In the genomic region with DNA sequence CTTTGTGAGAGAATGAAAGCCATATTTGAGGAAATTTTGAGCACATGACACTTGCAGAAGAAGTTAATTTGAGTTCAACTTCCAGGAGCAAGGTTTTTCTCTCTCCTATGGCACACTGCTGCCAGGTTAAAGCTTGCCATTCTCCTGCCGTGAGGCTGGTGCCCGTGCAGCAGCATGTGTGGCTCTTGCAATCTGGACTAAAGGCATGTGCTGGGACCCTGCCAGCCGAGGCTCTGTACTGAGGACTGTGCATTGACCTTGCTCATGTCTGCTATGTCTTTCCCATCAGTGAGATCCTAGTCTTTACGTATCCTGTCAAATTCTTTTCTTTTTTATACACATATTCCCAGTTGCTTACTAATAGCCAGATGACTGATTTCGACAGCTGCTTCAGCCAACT, we compare ENCODE assay signal across 24 mouse cellular contexts.
DNase-seq lines count a peak whose midpoint lies in the region; ATAC-seq and TF ChIP-seq lines count a peak whose summit lies in the region.
"Had no signal": no experiment of that assay in that cellular context is flagged by ENCODE, and none has a peak within 500 bp of the region (broad histone marks: within the 10 kb centered on the region; RNA-seq: fewer than 3 reads in every experiment).

No protein-coding gene starts in this region.

- no peak overlapping the region for H3K9ac ChIP-seq in heart, embryonic 12.5 days
- no peak overlapping the region for H3K9ac ChIP-seq in limb, embryonic 14.5 days (ENCODE audit: low read depth, low read length, severe bottlenecking)
- H3K9ac ChIP-seq: hindbrain, embryonic 15.5 days; kidney, embryonic 15.5 days; limb, embryonic 13.5 days; liver, embryonic 12.5 days; liver, postnatal 0 days; midbrain, embryonic 13.5 days; neural tube, embryonic 15.5 days had no signal

- WGBS in heart, embryonic 12.5 days, result 66% methylated on average over 5 of the region's 5 CpGs
- WGBS in limb, embryonic 14.5 days, result 65% methylated on average over 5 of the region's 5 CpGs
- WGBS in limb, embryonic 10.5 days, result 92% methylated on average over 5 of the region's 5 CpGs

- no peak overlapping the region for H3K4me2 ChIP-seq in heart, embryonic 12.5 days
- H3K4me2 ChIP-seq in limb, embryonic 14.5 days (replicated peaks; ENCODE audit: low read depth, low read length, severe bottlenecking), result no peak overlapping the region
- H3K4me2 ChIP-seq: hindbrain, embryonic 15.5 days; kidney, embryonic 15.5 days; limb, embryonic 13.5 days; liver, embryonic 12.5 days; midbrain, embryonic 13.5 days; neural tube, embryonic 15.5 days had no signal

- H3K27me3 ChIP-seq in heart, embryonic 12.5 days (replicated peaks), result peaks cover 8% of the 10 kb centered on the region; the same call in 1 of the 2 replicates
- no peaks in the 10 kb centered on the region; the same call in 1 of the 2 replicates for H3K27me3 ChIP-seq in limb, embryonic 14.5 days (ENCODE audit: control insufficient read depth, insufficient read depth, low read length)
- no peaks in the 10 kb centered on the region for H3K27me3 ChIP-seq in limb, embryonic 10.5 days (ENCODE audit: low read depth, poor library complexity, severe bottlenecking)
- H3K27me3 ChIP-seq: hindbrain, embryonic 15.5 days; liver, embryonic 12.5 days; midbrain, embryonic 13.5 days; neural tube, embryonic 15.5 days had no signal

- DNase-seq in cerebellum, postnatal 36 days, result peak; percentile 13 to 20
- DNase-seq in cerebellum, adult 18-20 months, result no peak
- peak; percentile 8 for DNase-seq in heart, postnatal 4 days
- peak; percentile 3 for DNase-seq in limb, embryonic 14.5 days (ENCODE audit: low spot score)
- no peak for DNase-seq in limb, embryonic 10.5 days (ENCODE audit: low spot score)
- DNase-seq: adrenal gland, postnatal 14 days; cerebellum, adult 11 months; gastrocnemius, postnatal 14 days; kidney, adult 18-20 months; kidney, postnatal 25 days; liver, postnatal 0 days; retina, postnatal 1 day; right cerebral cortex, postnatal 14 days; thymus, postnatal 4 days had no signal

- TF ChIP-seq POLR2A in limb, embryonic 14.5 days (IDR thresholded peaks at IDR 0.05; ENCODE audit: borderline replicate concordance, extremely low read depth, insufficient read depth, insufficient read length), result no peak

- H3K4me1 ChIP-seq in heart, embryonic 12.5 days (replicated peaks), result peaks cover 17% of the 10 kb centered on the region
- peaks cover 5% of the 10 kb centered on the region; the same call in 1 of the 2 replicates for H3K4me1 ChIP-seq in limb, embryonic 14.5 days (ENCODE audit: control insufficient read depth, insufficient read depth, low read length)
- 0 out of 2 replicates have a peak, but pooled peaks cover 5% of the 10 kb centered on the region for H3K4me1 ChIP-seq in limb, embryonic 10.5 days
- H3K4me1 ChIP-seq: liver, embryonic 12.5 days had no signal

- H3K36me3 ChIP-seq in heart, embryonic 12.5 days, result no peaks in the 10 kb centered on the region
- no peaks in the 10 kb centered on the region for H3K36me3 ChIP-seq in limb, embryonic 14.5 days (ENCODE audit: control insufficient read depth, insufficient read depth, low read length)
- no peaks in the 10 kb centered on the region for H3K36me3 ChIP-seq in limb, embryonic 10.5 days
- H3K36me3 ChIP-seq: hindbrain, embryonic 15.5 days; kidney, embryonic 15.5 days; limb, embryonic 13.5 days; liver, embryonic 12.5 days; midbrain, embryonic 13.5 days; neural tube, embryonic 15.5 days had no signal

- no peak overlapping the region for H3K4me3 ChIP-seq in heart, embryonic 12.5 days
- no peak overlapping the region for H3K4me3 ChIP-seq in limb, embryonic 14.5 days (replicated peaks; ENCODE audit: low read length)
- H3K4me3 ChIP-seq in limb, embryonic 10.5 days, result no peak overlapping the region
- H3K4me3 ChIP-seq: hindbrain, embryonic 15.5 days; kidney, embryonic 15.5 days; limb, embryonic 13.5 days; liver, embryonic 12.5 days; midbrain, embryonic 13.5 days; neural tube, embryonic 15.5 days had no signal

- H3K27ac ChIP-seq in heart, embryonic 12.5 days (ENCODE audit: poor library complexity, severe bottlenecking), result no peak overlapping the region
- no peak overlapping the region for H3K27ac ChIP-seq in limb, embryonic 14.5 days (replicated peaks; ENCODE audit: low read depth, low read length)
- no peak overlapping the region for H3K27ac ChIP-seq in limb, embryonic 10.5 days
- H3K27ac ChIP-seq: hindbrain, embryonic 15.5 days; kidney, embryonic 15.5 days; limb, embryonic 13.5 days; liver, embryonic 12.5 days; macrophage; midbrain, embryonic 13.5 days; neural tube, embryonic 15.5 days had no signal

- ATAC-seq in heart, embryonic 12.5 days (ENCODE audit: insufficient number of reproducible peaks, low FRiP score), result no peak
- ATAC-seq in limb, embryonic 14.5 days (ENCODE audit: low FRiP score, low read depth), result no peak
- ATAC-seq: CD4-positive, CD25-positive, alpha-beta regulatory T cell, adult 4 months; liver, embryonic 12.5 days; liver, postnatal 0 days; lung, postnatal 0 days; midbrain, embryonic 13.5 days had no signal

- no peaks in the 10 kb centered on the region for H3K9me3 ChIP-seq in heart, embryonic 12.5 days (replicated peaks)
- H3K9me3 ChIP-seq in limb, embryonic 14.5 days (ENCODE audit: control insufficient read depth, low read length), result no peaks in the 10 kb centered on the region
- H3K9me3 ChIP-seq in limb, embryonic 10.5 days (replicated peaks), result no peaks in the 10 kb centered on the region
- H3K9me3 ChIP-seq: hindbrain, embryonic 15.5 days; kidney, embryonic 15.5 days; limb, embryonic 13.5 days; liver, embryonic 12.5 days; midbrain, embryonic 13.5 days; neural tube, embryonic 15.5 days had no signal

Comparison
In these comparisons a context has a peak if more than half of its experiments do, and no peak if none do; other contexts are left out.
1. DNase-seq: peak in cerebellum, postnatal 36 days (2 of 2), heart, postnatal 4 days (single experiment) and limb, embryonic 14.5 days (single experiment); none in cerebellum, adult 18-20 months (0 of 2) and limb, embryonic 10.5 days (single experiment).